Mouse (Mus musculus) liver (tissue): ENCODE data around the gene Lrrfip2.

Source experiments
- DNase-seq: peaks from one replicate; pipeline ENCODE4 v3.0.0-alpha.2; 2020; ENCODE audit warnings: mixed read lengths

The Lrrfip2 gene

GRCm38 (mm10) chr9:111117126-111117642 lies at the start of gene Lrrfip2:
TSS of gene Lrrfip2 (plus strand) at chr9:111117592.
- peak; percentile 8 for DNase-seq

- peak; percentile 76 for DNase-seq
Observed at GRCm38 (mm10) chr9:111070546-111070961, 46.8 kb upstream of the Lrrfip2 start.

- peak; percentile 47 for DNase-seq
Observed at GRCm38 (mm10) chr9:111072175-111072574, 45.2 kb upstream of the Lrrfip2 start.

GRCm38 (mm10) chr9:111072971-111073370 lies 44.4 kb upstream of the Lrrfip2 start:
- no peak for DNase-seq

- peak; percentile 52 for DNase-seq
Observed at GRCm38 (mm10) chr9:111077745-111078144, 39.6 kb upstream of the Lrrfip2 start.

- DNase-seq = no peak
Observed at GRCm38 (mm10) chr9:111080801-111081200, 36.6 kb upstream of the Lrrfip2 start.

- no peak for DNase-seq
Observed at GRCm38 (mm10) chr9:111081765-111082164, 35.6 kb upstream of the Lrrfip2 start.

GRCm38 (mm10) chr9:111085329-111085728 lies 32.1 kb upstream of the Lrrfip2 start:
- no peak for DNase-seq

- no peak for DNase-seq
Observed at GRCm38 (mm10) chr9:111086137-111086536, 31.3 kb upstream of the Lrrfip2 start.

GRCm38 (mm10) chr9:111086995-111087606 lies 30.3 kb upstream of the Lrrfip2 start:
- no peak for DNase-seq

- no peak for DNase-seq
Observed at GRCm38 (mm10) chr9:111087960-111088359, 29.4 kb upstream of the Lrrfip2 start.

- DNase-seq = no peak
Observed at GRCm38 (mm10) chr9:111088886-111089285, 28.5 kb upstream of the Lrrfip2 start.

- DNase-seq = no peak
Observed at GRCm38 (mm10) chr9:111092657-111093056, 24.7 kb upstream of the Lrrfip2 start.

GRCm38 (mm10) chr9:111093094-111093493 lies 24.3 kb upstream of the Lrrfip2 start:
- DNase-seq = peak; percentile 68

- DNase-seq = no peak
Observed at GRCm38 (mm10) chr9:111094626-111095025, 22.8 kb upstream of the Lrrfip2 start.

GRCm38 (mm10) chr9:111095710-111096109 lies 21.7 kb upstream of the Lrrfip2 start:
- DNase-seq = no peak

GRCm38 (mm10) chr9:111096419-111097326 lies 20.7 kb upstream of the Lrrfip2 start:
- DNase-seq = no peak

GRCm38 (mm10) chr9:111097543-111097942 lies 19.8 kb upstream of the Lrrfip2 start:
- no peak for DNase-seq

- no peak for DNase-seq
Observed at GRCm38 (mm10) chr9:111100406-111100805, 17.0 kb upstream of the Lrrfip2 start.

GRCm38 (mm10) chr9:111103293-111103692 lies 14.1 kb upstream of the Lrrfip2 start:
- DNase-seq = no peak

GRCm38 (mm10) chr9:111103893-111104292 lies 13.5 kb upstream of the Lrrfip2 start:
- no peak for DNase-seq

- DNase-seq = no peak
Observed at GRCm38 (mm10) chr9:111107863-111108262, 9.5 kb upstream of the Lrrfip2 start.

- peak; percentile 89 for DNase-seq
Observed at GRCm38 (mm10) chr9:111117794-111118251, 431 bp downstream of the Lrrfip2 start.
